Mouse (Mus musculus) lung, adult 2 months (tissue): ENCODE data around the gene Casq2.

Experiments
- CTCF ChIP-seq: fragments of 200-500 bp; IDR thresholded peaks from 2 replicates; pipeline ENCODE4 v1.5.1; 2011; ENCODE audit warnings: mild to moderate bottlenecking, low read length, control low read depth; ENCODE audit not compliant: insufficient read depth
- POLR2A ChIP-seq: fragments of 200-500 bp; IDR thresholded peaks from 2 replicates; pipeline ENCODE4 v1.6.1; 2011; ENCODE audit warnings: low read depth, mild to moderate bottlenecking, control low read depth, low read length, borderline replicate concordance; ENCODE audit errors: extremely low read depth

- no peak for TF ChIP-seq CTCF
- no peak for TF ChIP-seq POLR2A
Measured at GRCm38 (mm10) chr3:102085719-102086118, 496 bp upstream of the Casq2 start.
